Mouse (Mus musculus) bone marrow, adult 2 months (tissue): ENCODE measurements around the gene Vdr.

Experiments
- CTCF ChIP-seq: fragments of 200-500 bp; IDR thresholded peaks from 2 replicates; pipeline ENCODE4 v1.5.1; 2011; ENCODE audit warnings: low read length, control low read depth; ENCODE audit not compliant: control insufficient read depth, insufficient read depth
- POLR2A ChIP-seq: fragments of 200-500 bp; IDR thresholded peaks from 2 replicates; pipeline ENCODE4 v1.6.1; 2011; ENCODE audit warnings: low read depth, mild to moderate bottlenecking, control low read depth, low read length, borderline replicate concordance; ENCODE audit not compliant: control insufficient read depth

- TF ChIP-seq CTCF (no peak), POLR2A (no peak)
Observed at GRCm38 (mm10) chr15:97837491-97838061, 72.9 kb downstream of the Vdr start.
